Mouse (Mus musculus): ENCODE measurements around the gene Fnbp1. TPM values are rescaled to one million over a fixed set of nuclear protein-coding genes. Genes with fewer than 3 reads are reported as not detected.
"Not testable (repeated sequence)": the region's sequence is repeated elsewhere in the genome, so short reads cannot be mapped to it uniquely, and the experiment has no call there.

The Fnbp1 gene
- polyA plus RNA-seq (2015; fragmentation: Nextera tagmentation; extraction: Ambion mirVana): 12.5 and 12.7 TPM in 2 replicates

GRCm38 (mm10) chr2:31141867-31142454 lies at the start of gene Fnbp1:
Gene Fnbp1 (minus strand): TSS chr2:31142008.
- H3K27me3 ChIP-seq: peaks cover 12% of the 10 kb centered on the region
- no peaks in the 10 kb centered on the region for H3K9me3 ChIP-seq (replicated peaks)
- peak within 1 kb of the TSS; percentile 91 for H3K9ac ChIP-seq
- H3K4me1 ChIP-seq: peaks cover 19% of the 10 kb centered on the region
- ATAC-seq: peak; percentile 96
- H3K4me2 ChIP-seq: peak within 1 kb of the TSS; percentile 78
- H3K4me3 ChIP-seq: peak within 1 kb of the TSS; percentile 86
- peak within 1 kb of the TSS; percentile 70 for H3K27ac ChIP-seq
- H3K36me3 ChIP-seq (ENCODE audit: poor library complexity, severe bottlenecking): peaks cover 19% of the 10 kb centered on the region
- WGBS: 0% methylated on average over 40 of the region's 59 CpGs

- 92% methylated on average over 3 of the region's 3 CpGs for WGBS
- H3K27me3 ChIP-seq: no peaks in the 10 kb centered on the region
- no peak overlapping the region for H3K27ac ChIP-seq
- no peak overlapping the region for H3K9ac ChIP-seq
- no peak for ATAC-seq
- H3K4me2 ChIP-seq: no peak overlapping the region
- H3K4me1 ChIP-seq: no peaks in the 10 kb centered on the region
- H3K36me3 ChIP-seq (ENCODE audit: poor library complexity, severe bottlenecking): peaks cover 79% of the 10 kb centered on the region
- H3K4me3 ChIP-seq: no peak overlapping the region
- H3K9me3 ChIP-seq (replicated peaks): no peaks in the 10 kb centered on the region
These were observed 47.8 kb upstream of the Fnbp1 start for GRCm38 (mm10) chr2:31189654-31190053.

- H3K4me2 ChIP-seq: no peak overlapping the region
- no peak overlapping the region for H3K4me3 ChIP-seq
- H3K9me3 ChIP-seq (replicated peaks): no peaks in the 10 kb centered on the region
- WGBS: 100% methylated on average over 1 of the region's 1 CpGs
- ATAC-seq: no peak
- H3K9ac ChIP-seq: no peak overlapping the region
- peaks cover 88% of the 10 kb centered on the region for H3K36me3 ChIP-seq (ENCODE audit: poor library complexity, severe bottlenecking)
- no peaks in the 10 kb centered on the region for H3K4me1 ChIP-seq
- no peak overlapping the region for H3K27ac ChIP-seq
- no peaks in the 10 kb centered on the region for H3K27me3 ChIP-seq
These were observed 46.9 kb upstream of the Fnbp1 start for GRCm38 (mm10) chr2:31188691-31189090.

GRCm38 (mm10) chr2:31183830-31184229 lies 42.0 kb upstream of the Fnbp1 start:
- H3K27ac ChIP-seq: no peak overlapping the region
- H3K4me1 ChIP-seq: no peaks in the 10 kb centered on the region
- H3K4me2 ChIP-seq: no peak overlapping the region
- ATAC-seq: no peak
- H3K4me3 ChIP-seq: no peak overlapping the region
- no peak overlapping the region for H3K9ac ChIP-seq
- H3K27me3 ChIP-seq: no peaks in the 10 kb centered on the region
- peaks cover 93% of the 10 kb centered on the region for H3K36me3 ChIP-seq (ENCODE audit: poor library complexity, severe bottlenecking)
- H3K9me3 ChIP-seq (replicated peaks): no peaks in the 10 kb centered on the region
- WGBS: 92% methylated on average over 1 of the region's 1 CpGs

GRCm38 (mm10) chr2:31182786-31183330 lies 41.0 kb upstream of the Fnbp1 start:
- Histone ChIP-seq H3K9ac (no peak overlapping the region), H3K27me3 (no peaks in the 10 kb centered on the region), H3K4me2 (no peak overlapping the region), H3K9me3 (replicated peaks) (no peaks in the 10 kb centered on the region), H3K27ac (no peak overlapping the region), H3K4me1 (no peaks in the 10 kb centered on the region), H3K4me3 (no peak overlapping the region), H3K36me3 (ENCODE audit: poor library complexity, severe bottlenecking) (peaks cover 93% of the 10 kb centered on the region)
- WGBS: 92% methylated on average over 6 of the region's 6 CpGs
- no peak for ATAC-seq

GRCm38 (mm10) chr2:31180081-31180551 lies 38.3 kb upstream of the Fnbp1 start:
- Histone ChIP-seq H3K4me1 (no peaks in the 10 kb centered on the region), H3K4me3 (no peak overlapping the region), H3K9me3 (replicated peaks) (no peaks in the 10 kb centered on the region), H3K27me3 (no peaks in the 10 kb centered on the region), H3K9ac (no peak overlapping the region), H3K4me2 (no peak overlapping the region), H3K27ac (no peak overlapping the region), H3K36me3 (ENCODE audit: poor library complexity, severe bottlenecking) (peaks cover 95% of the 10 kb centered on the region)
- no peak for ATAC-seq
- 78% methylated on average over 7 of the region's 7 CpGs for WGBS

- no peak overlapping the region for H3K4me3 ChIP-seq
- no peak overlapping the region for H3K9ac ChIP-seq
- no peak overlapping the region for H3K27ac ChIP-seq
- H3K36me3 ChIP-seq (ENCODE audit: poor library complexity, severe bottlenecking): peaks cover 95% of the 10 kb centered on the region
- H3K4me2 ChIP-seq: no peak overlapping the region
- H3K4me1 ChIP-seq: no peaks in the 10 kb centered on the region
- WGBS: 89% methylated on average over 7 of the region's 7 CpGs
- no peaks in the 10 kb centered on the region for H3K27me3 ChIP-seq
- no peaks in the 10 kb centered on the region for H3K9me3 ChIP-seq (replicated peaks)
- no peak for ATAC-seq
These were observed 37.7 kb upstream of the Fnbp1 start for GRCm38 (mm10) chr2:31179471-31179870.

GRCm38 (mm10) chr2:31178593-31178992 lies 36.8 kb upstream of the Fnbp1 start:
- H3K27me3 ChIP-seq; H3K4me2 ChIP-seq; H3K27ac ChIP-seq; H3K4me1 ChIP-seq; H3K9ac ChIP-seq; ATAC-seq; H3K4me3 ChIP-seq; H3K9me3 ChIP-seq (replicated peaks): not testable (repeated sequence)
- 81% methylated on average over 6 of the region's 6 CpGs for WGBS
- H3K36me3 ChIP-seq (ENCODE audit: poor library complexity, severe bottlenecking): peaks cover 95% of the 10 kb centered on the region

- Histone ChIP-seq H3K9ac (no peak overlapping the region), H3K9me3 (replicated peaks) (no peaks in the 10 kb centered on the region), H3K27me3 (no peaks in the 10 kb centered on the region), H3K27ac (no peak overlapping the region), H3K36me3 (ENCODE audit: poor library complexity, severe bottlenecking) (peaks cover 100% of the 10 kb centered on the region), H3K4me2 (no peak overlapping the region), H3K4me1 (no peaks in the 10 kb centered on the region), H3K4me3 (no peak overlapping the region)
- WGBS: 86% methylated on average over 4 of the region's 4 CpGs
- no peak for ATAC-seq
These were observed 31.5 kb upstream of the Fnbp1 start for GRCm38 (mm10) chr2:31173290-31173689.

GRCm38 (mm10) chr2:31172536-31172935 lies 30.7 kb upstream of the Fnbp1 start:
- H3K4me3 ChIP-seq: no peak overlapping the region
- 91% methylated on average over 5 of the region's 5 CpGs for WGBS
- peaks cover 100% of the 10 kb centered on the region for H3K36me3 ChIP-seq (ENCODE audit: poor library complexity, severe bottlenecking)
- no peak overlapping the region for H3K4me2 ChIP-seq
- H3K9me3 ChIP-seq (replicated peaks): no peaks in the 10 kb centered on the region
- no peaks in the 10 kb centered on the region for H3K4me1 ChIP-seq
- no peak for ATAC-seq
- H3K27ac ChIP-seq: no peak overlapping the region
- H3K9ac ChIP-seq: no peak overlapping the region
- H3K27me3 ChIP-seq: no peaks in the 10 kb centered on the region

GRCm38 (mm10) chr2:31172001-31172400 lies 30.2 kb upstream of the Fnbp1 start:
- ATAC-seq: no peak
- Histone ChIP-seq H3K9ac (no peak overlapping the region), H3K36me3 (ENCODE audit: poor library complexity, severe bottlenecking) (peaks cover 100% of the 10 kb centered on the region), H3K27ac (no peak overlapping the region), H3K4me1 (no peaks in the 10 kb centered on the region), H3K27me3 (no peaks in the 10 kb centered on the region), H3K4me2 (no peak overlapping the region), H3K9me3 (replicated peaks) (no peaks in the 10 kb centered on the region), H3K4me3 (no peak overlapping the region)
- 90% methylated on average over 5 of the region's 5 CpGs for WGBS

GRCm38 (mm10) chr2:31170164-31170563 lies 28.4 kb upstream of the Fnbp1 start:
- Histone ChIP-seq H3K27me3 (no peaks in the 10 kb centered on the region), H3K4me2 (no peak overlapping the region), H3K4me1 (peaks cover under 1% of the 10 kb centered on the region; the same call in 1 of the 2 replicates), H3K36me3 (ENCODE audit: poor library complexity, severe bottlenecking) (peaks cover 88% of the 10 kb centered on the region), H3K27ac (no peak overlapping the region), H3K9ac (no peak overlapping the region), H3K9me3 (replicated peaks) (no peaks in the 10 kb centered on the region), H3K4me3 (no peak overlapping the region)
- no peak for ATAC-seq
- 94% methylated on average over 6 of the region's 6 CpGs for WGBS

GRCm38 (mm10) chr2:31169001-31169400 lies 27.2 kb upstream of the Fnbp1 start:
- H3K4me2 ChIP-seq: no peak overlapping the region
- H3K4me3 ChIP-seq: no peak overlapping the region
- H3K27ac ChIP-seq: no peak overlapping the region
- H3K9me3 ChIP-seq (replicated peaks): no peaks in the 10 kb centered on the region
- no peak overlapping the region for H3K9ac ChIP-seq
- H3K36me3 ChIP-seq (ENCODE audit: poor library complexity, severe bottlenecking): peaks cover 76% of the 10 kb centered on the region
- 92% methylated on average over 10 of the region's 10 CpGs for WGBS
- no peaks in the 10 kb centered on the region for H3K27me3 ChIP-seq
- H3K4me1 ChIP-seq: peaks cover 6% of the 10 kb centered on the region; the same call in 1 of the 2 replicates
- no peak for ATAC-seq

Measured in forebrain, embryonic 13.5 days (tissue).